Mouse (Mus musculus): ENCODE measurements around the gene Trpt1. TPM values are rescaled to one million over a fixed set of nuclear protein-coding genes. Genes with fewer than 3 reads are reported as not detected.

Gene Trpt1
- polyA plus RNA-seq, 1 experiment from 2014 or later, result 9.0 TPM

GRCm38 (mm10) chr19:6994489-6994888 lies 1.4 kb upstream of the Trpt1 start:
- Histone ChIP-seq H3K9ac (no peak overlapping the region), H3K4me1 (ENCODE audit: insufficient read depth) (peaks cover 18% of the 10 kb centered on the region), H3K27ac (ENCODE audit: low read depth) (no peak overlapping the region), H3K4me3 (ENCODE audit: low read depth, low read length) (no peak overlapping the region), H3K4me2 (peak overlapping the region; percentile 92; the same call in 1 of the 2 replicates), H3K9me3 (ENCODE audit: low read depth, low read length) (no peaks in the 10 kb centered on the region), H3K36me3 (ENCODE audit: insufficient read depth) (peaks cover 11% of the 10 kb centered on the region), H3K27me3 (ENCODE audit: insufficient read depth, low read length) (0 out of 2 replicates have a peak, but pooled peaks cover 2% of the 10 kb centered on the region)
- DNase-seq, result no peak
- no peak for TF ChIP-seq CTCF (IDR thresholded peaks at IDR 0.05; ENCODE audit: low read depth)
- WGBS, result 77% methylated on average over 8 of the region's 8 CpGs
- ATAC-seq (ENCODE audit: insufficient read depth), result no peak

- peak overlapping the region; percentile 55 for H3K4me3 ChIP-seq (ENCODE audit: low read depth, low read length)
- no peaks in the 10 kb centered on the region for H3K9me3 ChIP-seq (ENCODE audit: low read depth, low read length)
- H3K9ac ChIP-seq, result peak overlapping the region; percentile 68
- no peak for TF ChIP-seq CTCF (IDR thresholded peaks at IDR 0.05; ENCODE audit: low read depth)
- 39% methylated on average over 20 of the region's 21 CpGs for WGBS
- H3K4me2 ChIP-seq, result peak overlapping the region; percentile 92
- peaks cover 20% of the 10 kb centered on the region for H3K36me3 ChIP-seq (ENCODE audit: insufficient read depth)
- no peak for ATAC-seq (ENCODE audit: insufficient read depth)
- DNase-seq, result no peak
- peaks cover 18% of the 10 kb centered on the region for H3K4me1 ChIP-seq (ENCODE audit: insufficient read depth)
- no peak overlapping the region for H3K27ac ChIP-seq (ENCODE audit: low read depth)
- H3K27me3 ChIP-seq (ENCODE audit: insufficient read depth, low read length), result 0 out of 2 replicates have a peak, but pooled peaks cover 2% of the 10 kb centered on the region
Measured at GRCm38 (mm10) chr19:6995255-6995991, 508 bp upstream of the Trpt1 start.

GRCm38 (mm10) chr19:6997721-6998290 lies 1.9 kb downstream of the Trpt1 start:
- no peak for TF ChIP-seq CTCF (IDR thresholded peaks at IDR 0.05; ENCODE audit: low read depth)
- Histone ChIP-seq H3K4me2 (no peak overlapping the region), H3K27me3 (ENCODE audit: insufficient read depth, low read length) (no peaks in the 10 kb centered on the region), H3K27ac (ENCODE audit: low read depth) (no peak overlapping the region), H3K4me3 (ENCODE audit: low read depth, low read length) (no peak overlapping the region), H3K4me1 (ENCODE audit: insufficient read depth) (peaks cover 17% of the 10 kb centered on the region), H3K36me3 (ENCODE audit: insufficient read depth) (peaks cover 21% of the 10 kb centered on the region), H3K9ac (no peak overlapping the region), H3K9me3 (ENCODE audit: low read depth, low read length) (no peaks in the 10 kb centered on the region)
- ATAC-seq (ENCODE audit: insufficient read depth) (no peak), DNase-seq (no peak)
- WGBS, result 83% methylated on average over 9 of the region's 9 CpGs

GRCm38 (mm10) chr19:6999360-7000063 lies 3.6 kb downstream of the Trpt1 start:
- no peak overlapping the region for H3K4me2 ChIP-seq
- H3K4me1 ChIP-seq (ENCODE audit: insufficient read depth), result peaks cover 13% of the 10 kb centered on the region
- TF ChIP-seq CTCF (IDR thresholded peaks at IDR 0.05; ENCODE audit: low read depth), result no peak
- DNase-seq, result no peak
- H3K36me3 ChIP-seq (ENCODE audit: insufficient read depth), result peaks cover 21% of the 10 kb centered on the region
- no peak overlapping the region for H3K27ac ChIP-seq (ENCODE audit: low read depth)
- H3K27me3 ChIP-seq (ENCODE audit: insufficient read depth, low read length), result no peaks in the 10 kb centered on the region
- no peak overlapping the region for H3K4me3 ChIP-seq (ENCODE audit: low read depth, low read length)
- ATAC-seq (ENCODE audit: insufficient read depth), result no peak
- WGBS, result 92% methylated on average over 19 of the region's 19 CpGs
- no peaks in the 10 kb centered on the region for H3K9me3 ChIP-seq (ENCODE audit: low read depth, low read length)
- H3K9ac ChIP-seq, result no peak overlapping the region

- ATAC-seq (ENCODE audit: insufficient read depth) (peak; percentile 63; the same call in 1 of the 2 replicates), DNase-seq (peak; percentile 27)
- Histone ChIP-seq H3K4me3 (ENCODE audit: low read depth, low read length) (no peak overlapping the region), H3K4me2 (no peak overlapping the region), H3K36me3 (ENCODE audit: insufficient read depth) (no peaks in the 10 kb centered on the region), H3K27me3 (ENCODE audit: insufficient read depth, low read length) (no peaks in the 10 kb centered on the region), H3K4me1 (ENCODE audit: insufficient read depth) (no peaks in the 10 kb centered on the region), H3K9ac (no peak overlapping the region), H3K9me3 (ENCODE audit: low read depth, low read length) (no peaks in the 10 kb centered on the region), H3K27ac (ENCODE audit: low read depth) (0 out of 2 replicates have a peak overlapping the region, but pooled peaks have one; percentile 2)
- 70% methylated on average over 9 of the region's 9 CpGs for WGBS
- TF ChIP-seq CTCF (IDR thresholded peaks at IDR 0.05; ENCODE audit: low read depth), result no peak
Measured at GRCm38 (mm10) chr19:7006892-7007593, 11.1 kb downstream of the Trpt1 start.

- no peaks in the 10 kb centered on the region for H3K9me3 ChIP-seq (ENCODE audit: low read depth, low read length)
- 55% methylated on average over 4 of the region's 4 CpGs for WGBS
- no peak for ATAC-seq (ENCODE audit: insufficient read depth)
- H3K4me2 ChIP-seq, result no peak overlapping the region
- no peak overlapping the region for H3K9ac ChIP-seq
- DNase-seq, result no peak
- H3K36me3 ChIP-seq (ENCODE audit: insufficient read depth), result 0 out of 2 replicates have a peak, but pooled peaks cover 18% of the 10 kb centered on the region
- no peak overlapping the region for H3K4me3 ChIP-seq (ENCODE audit: low read depth, low read length)
- no peak overlapping the region for H3K27ac ChIP-seq (ENCODE audit: low read depth)
- no peaks in the 10 kb centered on the region for H3K4me1 ChIP-seq (ENCODE audit: insufficient read depth)
- H3K27me3 ChIP-seq (ENCODE audit: insufficient read depth, low read length), result no peaks in the 10 kb centered on the region
- no peak for TF ChIP-seq CTCF (IDR thresholded peaks at IDR 0.05; ENCODE audit: low read depth)
Measured at GRCm38 (mm10) chr19:7012426-7012825, 16.5 kb downstream of the Trpt1 start.
